Mouse (Mus musculus) frontal cortex, adult 2 months (tissue): ENCODE results near the gene Cebpb. TPM values are rescaled to one million over a fixed set of nuclear protein-coding genes. Genes with fewer than 3 reads are reported as not detected.
A peak's percentile ranks its signal among the peaks of the same experiment; 100 is the strongest.

Experiments
- DNase-seq, 2 experiments: peaks; one replicate each; pipeline ENCODE4 v3.0.0; 2022; ENCODE audit warnings: low spot score in 1 of 2; ENCODE audit errors: extremely low spot score in 1 of 2
- polyA plus RNA-seq: library from polyadenylated mRNA; depleted of rRNA; stranded (reverse); fragments of >200 nt; gene quantifications from 2 replicates; pipeline ENCODE4 v1.2.3, GENCODE M21; 2012; rRNA removed

Gene Cebpb
- polyA plus RNA-seq, 1 experiment = 14.9 TPM

DNA sequence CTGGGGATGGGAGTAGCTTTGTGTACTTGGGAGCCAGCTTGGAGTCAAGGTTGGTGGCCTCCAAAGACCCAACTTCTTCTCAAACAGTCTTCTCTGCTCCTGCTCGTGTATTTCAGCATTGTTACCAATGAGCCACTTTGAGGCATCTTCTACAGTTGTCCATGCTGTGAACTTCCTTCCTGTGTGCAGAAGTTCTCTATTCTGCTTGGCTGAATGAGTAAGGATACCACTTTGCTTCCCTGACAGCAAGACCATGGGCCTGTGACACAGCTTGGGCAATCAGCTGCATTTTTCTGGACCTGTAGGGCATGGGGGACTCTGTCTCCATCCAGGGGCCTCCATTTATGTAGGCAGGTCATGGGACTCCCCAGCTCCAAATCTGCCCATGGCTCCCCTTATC, 28.5 kb downstream of the Cebpb start:
- no peak for DNase-seq

DNA sequence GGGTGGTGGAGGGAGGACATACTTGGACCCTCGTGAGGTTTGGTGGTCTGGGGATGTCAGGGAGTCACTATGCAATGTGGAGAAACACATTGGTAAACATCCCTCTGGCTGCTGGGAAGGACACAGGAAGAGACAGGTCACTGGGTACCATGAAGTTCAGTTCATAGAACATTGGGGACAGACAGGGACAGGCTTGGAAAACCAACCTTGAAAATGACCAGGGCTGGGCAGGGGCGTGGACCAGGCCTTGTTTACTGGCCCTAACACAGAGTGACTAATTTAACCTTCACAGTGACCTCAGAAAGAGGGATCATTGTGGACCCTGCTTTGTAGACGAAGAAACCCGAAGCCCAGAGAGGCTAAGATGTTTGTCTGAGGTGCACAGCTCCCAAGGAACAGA, 30.8 kb downstream of the Cebpb start:
- no peak for DNase-seq

DNA sequence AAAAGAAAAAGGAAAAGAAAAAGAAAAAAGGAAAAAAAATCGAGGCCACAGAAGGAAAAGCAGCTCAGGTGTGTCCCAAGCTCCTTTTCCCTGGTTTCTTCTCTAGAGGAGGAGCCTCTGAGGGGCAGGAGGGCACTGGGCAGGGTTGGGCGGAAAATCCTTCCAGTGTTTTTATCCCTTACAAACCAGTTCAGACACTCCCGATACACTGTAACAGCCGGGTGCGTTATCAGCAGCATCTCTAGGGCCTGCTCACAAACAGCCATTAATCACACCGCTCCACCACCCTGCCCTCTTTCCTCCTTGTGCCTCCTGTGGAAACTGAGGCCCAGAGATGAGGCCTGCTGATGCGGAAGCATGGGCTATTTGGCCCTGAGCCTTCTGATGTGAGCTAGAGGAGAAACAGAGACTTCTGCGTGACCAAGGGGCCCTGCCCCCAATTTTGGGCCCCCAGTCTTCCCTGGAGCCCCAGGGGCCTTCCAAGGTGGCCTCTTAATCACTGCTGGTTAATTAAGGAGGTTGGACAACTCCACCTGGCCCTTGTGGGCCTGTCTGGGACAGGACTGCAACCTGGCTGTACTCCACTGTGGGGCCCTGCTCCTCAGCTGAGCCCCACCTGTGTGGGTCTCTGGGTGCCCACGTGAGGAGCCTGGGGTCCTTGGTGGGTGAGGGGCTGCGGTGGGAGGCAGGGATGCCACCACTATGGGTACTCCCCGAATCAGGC, 32.6 kb downstream of the Cebpb start:
- DNase-seq = no peak

DNA sequence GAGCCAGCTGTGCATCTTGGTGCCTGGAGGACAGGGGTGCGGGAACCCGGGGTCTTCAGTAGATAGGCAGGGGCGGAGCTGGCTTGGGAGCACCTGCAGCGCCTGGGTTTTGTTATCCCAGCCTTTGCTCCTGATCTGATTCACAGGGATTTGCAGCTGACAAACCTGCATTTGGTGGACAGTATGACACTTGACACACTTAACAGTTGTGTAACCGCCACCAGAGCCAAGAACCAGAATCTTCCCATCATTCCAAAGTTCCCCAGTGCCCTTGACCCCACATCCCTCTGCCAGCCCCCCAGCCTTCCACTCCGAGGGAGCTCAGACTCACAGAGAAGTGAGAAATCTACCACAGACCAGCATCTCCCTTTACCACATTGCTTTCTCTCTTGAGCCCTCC, 33.8 kb downstream of the Cebpb start:
- no peak for DNase-seq

DNA sequence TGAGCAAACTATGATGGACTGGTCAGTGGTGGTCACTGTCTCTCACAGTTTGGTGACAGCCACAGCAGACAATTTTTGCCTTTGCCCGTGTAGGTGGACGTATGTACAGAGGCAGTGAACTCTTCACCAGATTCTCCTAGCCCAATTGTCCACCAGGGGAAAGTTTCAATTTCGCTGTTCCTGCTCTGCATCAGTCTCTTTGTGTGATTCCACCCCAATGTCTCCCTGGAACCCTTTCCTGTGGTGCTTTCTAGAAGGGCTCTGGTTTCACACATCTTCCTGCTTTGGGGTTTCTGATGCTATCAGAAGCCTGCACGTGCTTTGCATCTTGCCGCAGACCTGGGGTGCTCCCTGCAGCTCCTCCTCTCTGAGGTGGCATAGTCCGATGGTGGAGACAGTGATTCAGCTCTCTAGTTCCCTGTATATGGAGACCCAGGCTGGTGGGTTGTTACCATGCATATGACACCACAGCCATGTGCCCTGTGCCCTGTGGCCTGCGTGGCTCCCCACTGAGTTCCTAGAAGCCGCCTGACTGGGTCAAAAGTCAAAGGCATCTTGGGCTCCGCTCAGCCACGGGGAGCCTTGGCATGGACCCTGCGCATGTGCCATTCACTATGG, 35.0 kb downstream of the Cebpb start:
- DNase-seq = no peak

DNA sequence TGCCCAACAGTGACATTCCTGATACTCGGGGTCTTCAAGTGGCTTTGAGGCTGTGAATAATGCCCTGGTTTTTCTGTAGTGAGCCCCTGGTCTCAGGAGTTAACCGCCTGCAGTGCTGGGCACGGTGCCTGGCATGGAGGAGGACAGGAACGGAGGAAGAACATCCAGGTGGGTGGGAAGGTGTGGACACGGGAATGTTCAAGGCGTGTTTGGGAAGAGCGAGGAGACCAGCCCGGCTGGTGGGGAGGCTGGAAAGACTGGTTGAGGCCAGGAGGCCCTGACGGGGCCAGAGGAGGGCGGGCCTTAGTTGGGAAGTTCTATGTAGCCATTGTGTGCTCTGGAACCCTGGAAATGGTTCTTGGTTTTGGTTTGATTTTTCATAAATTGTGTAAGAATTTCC, 37.2 kb downstream of the Cebpb start:
- DNase-seq = no peak

DNA sequence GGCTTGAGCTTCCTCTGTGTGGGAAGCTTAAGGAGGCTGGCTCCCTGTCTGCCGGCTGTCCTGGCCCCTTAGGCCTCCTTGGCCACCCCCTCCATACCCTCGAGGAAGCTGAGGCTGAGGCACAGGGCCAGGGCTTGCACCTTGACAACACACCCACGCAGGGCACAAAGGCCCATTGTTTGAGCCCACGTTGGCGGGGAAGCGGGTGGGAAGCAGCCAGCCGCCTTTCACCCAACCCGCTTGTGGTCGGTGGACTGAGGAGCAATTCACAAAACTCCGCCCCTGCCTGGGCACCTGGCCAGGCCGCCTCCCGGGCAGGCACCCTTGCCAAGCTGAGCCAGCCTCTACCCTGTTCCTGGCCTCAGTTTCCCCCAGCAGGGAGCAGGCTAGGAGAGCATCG, 38.4 kb downstream of the Cebpb start:
- DNase-seq = peak; percentile 15 to 65

DNA sequence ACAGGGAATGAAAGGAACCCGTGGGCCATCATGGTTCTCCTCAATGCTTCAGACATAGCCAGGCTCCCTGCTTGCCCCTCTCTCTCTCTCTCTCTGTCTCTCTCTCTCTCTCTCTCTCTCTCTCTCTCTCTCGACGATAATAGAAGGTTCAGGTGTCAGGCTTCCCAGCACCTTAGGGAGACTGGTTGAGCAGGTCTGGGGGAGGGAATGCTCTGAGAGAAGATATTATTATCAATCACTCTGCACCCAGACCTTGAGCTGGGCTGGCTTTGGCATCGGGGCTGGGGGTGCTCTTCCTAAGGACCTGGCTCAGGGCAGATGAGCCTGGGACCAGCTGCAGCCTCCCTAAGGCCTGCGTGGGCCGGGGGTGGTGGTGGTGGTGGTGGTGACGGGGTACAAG, 41.3 kb downstream of the Cebpb start:
- no peak for DNase-seq

DNA sequence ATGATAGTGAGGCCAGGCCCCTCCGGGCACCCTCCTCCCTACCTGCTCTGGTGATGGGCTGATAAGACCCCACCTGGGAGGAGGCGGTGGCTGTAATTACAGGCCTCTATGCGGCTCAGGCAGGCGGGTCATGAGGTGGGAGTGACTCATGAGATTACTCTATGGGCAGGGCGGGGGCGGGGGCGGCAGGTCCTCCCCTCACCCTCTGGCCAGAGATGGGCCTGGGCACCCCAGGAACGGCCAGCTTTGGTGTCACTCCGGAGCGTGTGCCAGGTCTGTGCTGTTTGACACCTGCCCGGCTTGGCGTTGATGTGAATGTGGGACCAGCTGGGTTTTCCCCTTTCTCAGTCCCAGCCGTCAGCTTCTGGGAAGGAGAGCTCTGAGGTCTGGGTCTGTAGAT, 42.4 kb downstream of the Cebpb start:
- no peak for DNase-seq

DNA sequence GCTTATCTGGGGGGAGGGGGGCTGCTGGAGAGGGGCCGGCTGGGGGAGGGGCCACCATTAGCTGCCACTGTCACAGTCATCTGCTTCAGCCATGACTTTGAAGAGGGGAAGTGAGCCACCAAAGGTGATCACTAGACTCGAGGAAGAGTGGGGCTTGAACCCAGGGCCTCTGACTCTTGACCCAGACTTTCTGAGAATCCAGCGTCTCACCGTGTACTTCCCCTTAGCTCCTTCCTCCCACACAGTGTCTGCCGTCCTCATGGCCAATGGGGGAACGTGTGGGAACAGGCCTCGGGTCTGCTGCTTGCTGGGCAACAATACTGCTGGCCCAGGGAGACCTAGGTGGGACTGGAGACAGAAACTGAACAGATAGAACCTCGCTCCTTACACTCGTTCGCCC, 46.1 kb downstream of the Cebpb start:
- no peak for DNase-seq

DNA sequence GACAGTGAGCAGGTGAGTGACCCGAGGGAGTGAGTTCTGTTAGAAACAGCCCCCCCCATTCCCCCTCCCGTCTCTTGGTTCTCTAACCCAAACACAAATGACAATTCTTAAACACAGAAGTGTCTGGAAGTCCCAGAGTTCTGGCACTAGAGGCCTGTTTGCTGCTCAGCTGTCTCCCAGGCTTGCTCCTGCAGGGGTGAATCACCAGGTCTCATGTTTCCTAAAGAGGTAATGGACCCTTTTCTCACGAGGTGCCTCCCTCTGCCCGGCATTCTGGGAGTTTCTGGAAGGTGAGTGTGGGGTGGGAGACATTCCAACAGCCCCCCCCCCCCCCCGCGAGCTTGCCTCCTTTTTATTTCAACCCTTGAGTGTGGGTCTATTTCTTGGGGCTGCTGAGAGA, 50.3 kb downstream of the Cebpb start:
- DNase-seq = no peak

Other genes starting within 250 kb of the Cebpb start
- gene Rnf114, start 196.3 kb upstream of the Cebpb start, polyA plus RNA-seq = 104 and 107 TPM in 2 replicates
- 53.1 and 58.6 TPM in 2 replicates for gene Spata2, start 196.0 kb upstream of the Cebpb start, polyA plus RNA-seq
- gene Snai1, start 150.7 kb upstream of the Cebpb start, polyA plus RNA-seq = 2.3 and 3.0 TPM in 2 replicates
- gene Ube2v1, start 56.8 kb upstream of the Cebpb start, polyA plus RNA-seq = 250 and 280 TPM in 2 replicates
- 0.88 TPM in 1 of 2 replicates, not detected in the other for gene Gm20431, start 27.4 kb upstream of the Cebpb start, polyA plus RNA-seq
- 71.5 and 75.7 TPM in 2 replicates for gene Tmem189, start 907 bp downstream of the Cebpb start, polyA plus RNA-seq
- 45.7 and 45.8 TPM in 2 replicates for gene Ptpn1, start 243.1 kb downstream of the Cebpb start, polyA plus RNA-seq